Mouse (Mus musculus) hindbrain, postnatal 0 days (tissue): Measurements from ENCODE around the gene Vmn1r113. TPM values are rescaled to one million over a fixed set of nuclear protein-coding genes. Genes with fewer than 3 reads are reported as not detected.
"Not testable (repeated sequence)": the region's sequence is repeated elsewhere in the genome, so short reads cannot be mapped to it uniquely, and the experiment has no call there.

Experiments used
- ATAC-seq: fragments of 200-750 bp; cut with Nextera tagmentation; 2 replicates; pipeline ENCODE4 v1.8.0; 2017; ENCODE audit warnings: mild to moderate bottlenecking, moderate TSS enrichment, moderate library complexity
- DNase-seq: peaks from one replicate; pipeline ENCODE4 v3.0.0-alpha.2; 2015; ENCODE audit warnings: low spot score
- H3K27ac ChIP-seq: fragments of 300-500 bp; sonication (generic); 2 replicates; pipeline ENCODE4 v1.5.1; 2014; ENCODE audit warnings: mild to moderate bottlenecking
- H3K27me3 ChIP-seq: fragments of 300-500 bp; sonication (generic); 2 replicates; pipeline ENCODE4 v1.6.1; 2014; ENCODE audit warnings: low read length, mixed read lengths; ENCODE audit not compliant: insufficient read depth
- H3K36me3 ChIP-seq: fragments of 300-500 bp; sonication (generic); 2 replicates; pipeline ENCODE4 v1.6.1; 2014; ENCODE audit warnings: low read length, mixed read lengths; ENCODE audit not compliant: insufficient read depth
- H3K4me1 ChIP-seq: fragments of 300-500 bp; sonication (generic); 2 replicates; pipeline ENCODE4 v1.6.1; 2014; ENCODE audit warnings: antibody characterized with exemption, low read length, mixed read lengths; ENCODE audit not compliant: insufficient read depth
- H3K4me2 ChIP-seq: fragments of 300-500 bp; sonication (generic); 2 replicates; pipeline ENCODE4 v1.6.1; 2014; ENCODE audit warnings: low read depth, mild to moderate bottlenecking, low read length, moderate library complexity, mixed read lengths
- H3K4me3 ChIP-seq: fragments of 300-500 bp; sonication (generic); 2 replicates; pipeline ENCODE4 v1.5.1; 2014; ENCODE audit warnings: low read length
- H3K9ac ChIP-seq: fragments of 300-500 bp; sonication (generic); replicated peaks from 2 replicates; pipeline ENCODE4 v1.6.1; 2014; ENCODE audit warnings: mild to moderate bottlenecking, low read length, moderate library complexity, mixed read lengths
- H3K9me3 ChIP-seq: fragments of 300-500 bp; sonication (generic); 2 replicates; pipeline ENCODE4 v1.6.1; 2016; ENCODE audit warnings: low read length, mixed read lengths
- WGBS: fragments of 180-500 bp; shearing (Covaris S2); extraction: QIAGEN DNeasy Blood & Tissue Kit; methylation state at CpG from one replicate; pipeline ENCODE4 v1.1.7; 2014; 5-methylcytosine and 5-hydroxymethylcytosine counted together
- polyA plus RNA-seq: library from polyadenylated mRNA; unstranded; fragments of >200 nt; fragmentation: Nextera tagmentation; extraction: Ambion mirVana; gene quantifications from 2 replicates; pipeline ENCODE4 v1.2.1, GENCODE M21; 2015
- total RNA-seq: library from RNA; depleted of rRNA; stranded (reverse); fragments of >200 nt; gene quantifications from 2 replicates; pipeline ENCODE4 v1.2.3, GENCODE M21; 2014; rRNA removed

The Vmn1r113 gene
- total RNA-seq (not detected in 2 replicates), polyA plus RNA-seq (not detected in 2 replicates)

GRCm38 (mm10) chr7:20786985-20787384, at the start of gene Vmn1r113:
Gene Vmn1r113 (plus strand): TSS chr7:20787285.
- H3K27me3 ChIP-seq, H3K27ac ChIP-seq, H3K9me3 ChIP-seq, H3K36me3 ChIP-seq, H3K4me3 ChIP-seq, DNase-seq, ATAC-seq, H3K9ac ChIP-seq, H3K4me1 ChIP-seq, H3K4me2 ChIP-seq: not testable (repeated sequence)
- 57% methylated on average over 2 of the region's 2 CpGs for WGBS

DNA sequence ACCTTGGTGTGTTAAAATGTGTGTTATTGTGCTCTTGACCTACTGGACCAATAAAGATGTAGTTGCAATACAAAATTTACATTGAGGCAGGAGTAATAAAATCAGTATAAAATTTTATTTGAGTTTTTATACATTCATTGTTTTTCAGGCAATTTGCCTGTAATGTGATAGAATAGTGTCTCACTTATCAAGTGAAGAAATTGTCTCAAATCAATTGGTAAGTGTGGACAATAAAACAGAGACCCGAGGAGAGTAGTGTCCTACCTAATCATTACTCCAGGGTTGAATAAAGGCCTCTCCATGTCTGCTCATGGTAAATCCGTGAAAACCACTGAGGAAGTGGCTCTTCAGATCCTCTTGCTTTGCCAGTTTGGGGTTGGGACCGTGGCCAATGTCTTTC, 16.2 kb upstream of the Vmn1r113 start, which contains the start of gene Vmn1r112:
Gene Vmn1r112, plus strand, starts transcription at position 301 of the 400 bp plus-strand sequence.
- not testable (repeated sequence) for H3K4me1 ChIP-seq, H3K4me2 ChIP-seq, H3K9ac ChIP-seq, H3K27ac ChIP-seq, H3K27me3 ChIP-seq, DNase-seq, H3K9me3 ChIP-seq, H3K4me3 ChIP-seq, ATAC-seq, H3K36me3 ChIP-seq
- no CpG with 5 or more reads among the region's 3 CpGs for WGBS

GRCm38 (mm10) chr7:20812086-20812485, 25.0 kb downstream of the Vmn1r113 start, which contains the start of gene Vmn1r114:
Gene Vmn1r114 (minus strand): TSS chr7:20812186.
- H3K36me3 ChIP-seq, H3K4me2 ChIP-seq, H3K9me3 ChIP-seq, H3K9ac ChIP-seq, H3K27me3 ChIP-seq, ATAC-seq, H3K4me1 ChIP-seq, H3K27ac ChIP-seq, DNase-seq, H3K4me3 ChIP-seq: not testable (repeated sequence)
- WGBS = no CpG with 5 or more reads among the region's 5 CpGs

Other genes starting within 250 kb of the Vmn1r113 start
- not detected in 2 replicates for gene Gm5726, start 241.5 kb upstream of the Vmn1r113 start, total RNA-seq
- gene Gm5726, start 241.5 kb upstream of the Vmn1r113 start, polyA plus RNA-seq = not detected in 2 replicates
- gene Gm4141, start 211.0 kb upstream of the Vmn1r113 start, total RNA-seq = not detected in 2 replicates
- not detected in 2 replicates for gene Gm4141, start 211.0 kb upstream of the Vmn1r113 start, polyA plus RNA-seq
- not detected in 2 replicates for gene Gm4513, start 188.3 kb upstream of the Vmn1r113 start, total RNA-seq
- not detected in 2 replicates for gene Gm4513, start 188.3 kb upstream of the Vmn1r113 start, polyA plus RNA-seq
- not detected in 2 replicates for gene Vmn1r107, start 118.4 kb upstream of the Vmn1r113 start, total RNA-seq
- not detected in 2 replicates for gene Vmn1r107, start 118.4 kb upstream of the Vmn1r113 start, polyA plus RNA-seq
- gene Vmn1r111, start 84.1 kb upstream of the Vmn1r113 start, total RNA-seq = not detected in 2 replicates
- not detected in 2 replicates for gene Vmn1r111, start 84.1 kb upstream of the Vmn1r113 start, polyA plus RNA-seq
- gene Gm10668, start 56.7 kb upstream of the Vmn1r113 start, total RNA-seq = not detected in 2 replicates
- not detected in 2 replicates for gene Gm10668, start 56.7 kb upstream of the Vmn1r113 start, polyA plus RNA-seq
- not detected in 2 replicates for gene Vmn1r112, start 16.1 kb upstream of the Vmn1r113 start, total RNA-seq
- gene Vmn1r112, start 16.1 kb upstream of the Vmn1r113 start, polyA plus RNA-seq = not detected in 2 replicates
- gene Vmn1r114, start 24.9 kb downstream of the Vmn1r113 start, total RNA-seq = not detected in 2 replicates
- not detected in 2 replicates for gene Vmn1r114, start 24.9 kb downstream of the Vmn1r113 start, polyA plus RNA-seq
- not detected in 2 replicates for gene Vmn1r115, start 57.7 kb downstream of the Vmn1r113 start, total RNA-seq
- gene Vmn1r115, start 57.7 kb downstream of the Vmn1r113 start, polyA plus RNA-seq = not detected in 2 replicates
- gene Vmn1r116, start 85.0 kb downstream of the Vmn1r113 start, total RNA-seq = not detected in 2 replicates
- not detected in 2 replicates for gene Vmn1r116, start 85.0 kb downstream of the Vmn1r113 start, polyA plus RNA-seq
- not detected in 2 replicates for gene Vmn1r117, start 96.8 kb downstream of the Vmn1r113 start, total RNA-seq
- not detected in 2 replicates for gene Vmn1r117, start 96.8 kb downstream of the Vmn1r113 start, polyA plus RNA-seq
- gene Vmn1r118, start 125.1 kb downstream of the Vmn1r113 start, total RNA-seq = not detected in 2 replicates
- not detected in 2 replicates for gene Vmn1r118, start 125.1 kb downstream of the Vmn1r113 start, polyA plus RNA-seq
- not detected in 2 replicates for gene Vmn1r119, start 225.2 kb downstream of the Vmn1r113 start, total RNA-seq
- not detected in 2 replicates for gene Vmn1r119, start 225.2 kb downstream of the Vmn1r113 start, polyA plus RNA-seq